Mouse (Mus musculus) neural tube, embryonic 11.5 days (tissue): Measurements from ENCODE around the gene Zfp790. TPM values are rescaled to one million over a fixed set of nuclear protein-coding genes. Genes with fewer than 3 reads are reported as not detected.

ENCODE experiments used
- ATAC-seq: fragments of 200-750 bp; cut with Nextera tagmentation; 2 replicates; pipeline ENCODE4 v1.8.0; 2017; ENCODE audit warnings: moderate number of reproducible peaks, mild to moderate bottlenecking, moderate TSS enrichment, moderate library complexity; ENCODE audit not compliant: insufficient read depth, low FRiP score, low TSS enrichment
- DNase-seq: peaks from one replicate; pipeline ENCODE4 v3.0.0-alpha.2; 2015; ENCODE audit warnings: low spot score
- H3K27ac ChIP-seq: fragments of 300-500 bp; sonication (generic); 2 replicates; pipeline ENCODE4 v1.5.1; 2014; ENCODE audit warnings: low read depth, mild to moderate bottlenecking, low read length
- H3K27me3 ChIP-seq: fragments of 300-500 bp; sonication (generic); 2 replicates; pipeline ENCODE4 v1.6.1; 2014; ENCODE audit warnings: mild to moderate bottlenecking, low read length, mixed read lengths; ENCODE audit not compliant: control insufficient read depth, insufficient read depth
- H3K36me3 ChIP-seq: fragments of 300-500 bp; sonication (generic); 2 replicates; pipeline ENCODE4 v1.6.1; 2014; ENCODE audit warnings: mild to moderate bottlenecking, low read length, moderate library complexity, mixed read lengths; ENCODE audit not compliant: control insufficient read depth, insufficient read depth
- H3K4me1 ChIP-seq: fragments of 300-500 bp; sonication (generic); 2 replicates; pipeline ENCODE4 v1.6.1; 2014; ENCODE audit warnings: low read length, mixed read lengths; ENCODE audit not compliant: control insufficient read depth, insufficient read depth
- H3K4me2 ChIP-seq: fragments of 300-500 bp; sonication (generic); 2 replicates; pipeline ENCODE4 v1.6.1; 2014; ENCODE audit warnings: low read depth, mild to moderate bottlenecking, moderate library complexity
- H3K4me3 ChIP-seq: fragments of 300-500 bp; sonication (generic); 2 replicates; pipeline ENCODE4 v1.5.1; 2014; ENCODE audit warnings: low read depth, low read length
- H3K9ac ChIP-seq: fragments of 300-500 bp; sonication (generic); 2 replicates; pipeline ENCODE4 v1.6.1; 2014; ENCODE audit warnings: mild to moderate bottlenecking, low read length
- H3K9me3 ChIP-seq: fragments of 300-500 bp; sonication (generic); 2 replicates; pipeline ENCODE4 v1.6.1; 2016; ENCODE audit warnings: low read length; ENCODE audit not compliant: control insufficient read depth
- WGBS: fragments of 180-500 bp; shearing (Covaris S2); extraction: QIAGEN DNeasy Blood & Tissue Kit; methylation state at CpG from one replicate; pipeline ENCODE4 v1.1.7; 2014; 5-methylcytosine and 5-hydroxymethylcytosine counted together
- polyA plus RNA-seq: library from polyadenylated mRNA; unstranded; fragments of >200 nt; fragmentation: Nextera tagmentation; extraction: Ambion mirVana; gene quantifications from 2 replicates; pipeline ENCODE4 v1.2.1, GENCODE M21; 2014

Gene Zfp790
- polyA plus RNA-seq, 1 experiment from 2014 or later = 26.0 TPM

GRCm38 (mm10) chr7:29783871-29784551, 31.9 kb upstream of the Zfp790 start, which contains the start of gene Zfp30:
Gene Zfp30, plus strand, starts transcription at chr7:29783998.
- DNase-seq (peak; percentile 93), ATAC-seq (peak; percentile 97)
- Histone ChIP-seq H3K27ac (peak within 1 kb of the TSS; percentile 85), H3K27me3 (no peaks in the 10 kb centered on the region), H3K4me3 (peak within 1 kb of the TSS; percentile 83), H3K9me3 (no peaks in the 10 kb centered on the region; the same call in 1 of the 2 replicates), H3K36me3 (no peaks in the 10 kb centered on the region), H3K4me2 (peak within 1 kb of the TSS; percentile 81), H3K4me1 (peaks cover 7% of the 10 kb centered on the region), H3K9ac (peak within 1 kb of the TSS; percentile 91)
- 1% methylated on average over 45 of the region's 45 CpGs for WGBS

- Histone ChIP-seq H3K9ac (0 out of 2 replicates have a peak overlapping the region, but pooled peaks have one; percentile 4), H3K4me3 (peak overlapping the region; percentile 83), H3K4me2 (peak overlapping the region; percentile 81), H3K36me3 (peaks cover 5% of the 10 kb centered on the region), H3K9me3 (no peaks in the 10 kb centered on the region; the same call in 1 of the 2 replicates), H3K27me3 (no peaks in the 10 kb centered on the region), H3K4me1 (peaks cover 7% of the 10 kb centered on the region), H3K27ac (no peak overlapping the region)
- WGBS = 66% methylated on average over 8 of the region's 8 CpGs
- DNase-seq (no peak), ATAC-seq (no peak)
Measured at GRCm38 (mm10) chr7:29785023-29785422, 30.9 kb upstream of the Zfp790 start.

GRCm38 (mm10) chr7:29785888-29786287, 30.0 kb upstream of the Zfp790 start:
- Histone ChIP-seq H3K4me1 (peaks cover 7% of the 10 kb centered on the region), H3K36me3 (peaks cover 7% of the 10 kb centered on the region), H3K27me3 (no peaks in the 10 kb centered on the region), H3K4me2 (peak overlapping the region; percentile 81), H3K9me3 (no peaks in the 10 kb centered on the region; the same call in 1 of the 2 replicates), H3K9ac (peak overlapping the region; percentile 40), H3K27ac (no peak overlapping the region), H3K4me3 (peak overlapping the region; percentile 83)
- DNase-seq (no peak), ATAC-seq (no peak)
- 83% methylated on average over 5 of the region's 5 CpGs for WGBS

- ATAC-seq (no peak), DNase-seq (no peak)
- H3K4me3 ChIP-seq = no peak overlapping the region
- no peaks in the 10 kb centered on the region for H3K4me1 ChIP-seq
- no peak overlapping the region for H3K9ac ChIP-seq
- WGBS = 26% methylated on average over 27 of the region's 27 CpGs
- no peaks in the 10 kb centered on the region for H3K27me3 ChIP-seq
- H3K4me2 ChIP-seq = no peak overlapping the region
- no peak overlapping the region for H3K27ac ChIP-seq
- H3K9me3 ChIP-seq = no peaks in the 10 kb centered on the region
- H3K36me3 ChIP-seq = peaks cover 17% of the 10 kb centered on the region
Measured at GRCm38 (mm10) chr7:29792906-29793305, 23.0 kb upstream of the Zfp790 start.

GRCm38 (mm10) chr7:29807046-29807445, 8.9 kb upstream of the Zfp790 start:
- ATAC-seq (no peak), DNase-seq (no peak)
- no peak overlapping the region for H3K4me3 ChIP-seq
- no peaks in the 10 kb centered on the region for H3K4me1 ChIP-seq
- 87% methylated on average over 5 of the region's 5 CpGs for WGBS
- no peaks in the 10 kb centered on the region for H3K36me3 ChIP-seq
- H3K27ac ChIP-seq = no peak overlapping the region
- no peak overlapping the region for H3K9ac ChIP-seq
- no peaks in the 10 kb centered on the region for H3K27me3 ChIP-seq
- H3K9me3 ChIP-seq = no peaks in the 10 kb centered on the region
- H3K4me2 ChIP-seq = no peak overlapping the region

- WGBS = 90% methylated on average over 1 of the region's 1 CpGs
- H3K4me2 ChIP-seq = no peak overlapping the region
- H3K27ac ChIP-seq = no peak overlapping the region
- H3K4me3 ChIP-seq = no peak overlapping the region
- H3K4me1 ChIP-seq = peaks cover 11% of the 10 kb centered on the region
- no peak overlapping the region for H3K9ac ChIP-seq
- no peaks in the 10 kb centered on the region for H3K36me3 ChIP-seq
- H3K27me3 ChIP-seq = no peaks in the 10 kb centered on the region
- no peaks in the 10 kb centered on the region for H3K9me3 ChIP-seq
- no peak for ATAC-seq
- no peak for DNase-seq
Measured at GRCm38 (mm10) chr7:29812244-29812643, 3.7 kb upstream of the Zfp790 start.

- no peak for ATAC-seq
- Histone ChIP-seq H3K27ac (no peak overlapping the region), H3K4me2 (peak overlapping the region; percentile 61), H3K36me3 (no peaks in the 10 kb centered on the region), H3K4me1 (peaks cover 15% of the 10 kb centered on the region), H3K27me3 (no peaks in the 10 kb centered on the region), H3K9me3 (no peaks in the 10 kb centered on the region), H3K4me3 (no peak overlapping the region), H3K9ac (no peak overlapping the region)
- WGBS = 88% methylated on average over 2 of the region's 2 CpGs
- no peak for DNase-seq
Measured at GRCm38 (mm10) chr7:29814381-29814780, 1.5 kb upstream of the Zfp790 start.

GRCm38 (mm10) chr7:29815061-29815784, 691 bp upstream of the Zfp790 start:
- ATAC-seq (peak; percentile 54; the same call in 1 of the 2 replicates), DNase-seq (no peak)
- H3K4me1 ChIP-seq = peaks cover 16% of the 10 kb centered on the region
- no peak overlapping the region for H3K27ac ChIP-seq
- H3K9me3 ChIP-seq = no peaks in the 10 kb centered on the region
- H3K9ac ChIP-seq = peak overlapping the region; percentile 70
- WGBS = 6% methylated on average over 12 of the region's 12 CpGs
- H3K36me3 ChIP-seq = no peaks in the 10 kb centered on the region
- H3K4me2 ChIP-seq = peak overlapping the region; percentile 61
- peak overlapping the region; percentile 65 for H3K4me3 ChIP-seq
- H3K27me3 ChIP-seq = no peaks in the 10 kb centered on the region
